Mouse (Mus musculus) brain, embryonic 14.5 days (tissue): Measurements from ENCODE around the gene Bbs4. TPM values are rescaled to one million over a fixed set of nuclear protein-coding genes. Genes with fewer than 3 reads are reported as not detected.
"Not testable (repeated sequence)": the region's sequence is repeated elsewhere in the genome, so short reads cannot be mapped to it uniquely, and the experiment has no call there.

Experiments used
- DNase-seq: peaks from one replicate; pipeline ENCODE4 v3.0.0-alpha.2; 2011; ENCODE audit warnings: low read depth
- CTCF ChIP-seq: fragments of 200-500 bp; IDR thresholded peaks from 2 replicates; pipeline ENCODE4 v1.5.1; 2012; ENCODE audit warnings: inconsistent platforms, mild to moderate bottlenecking, moderate library complexity, borderline replicate concordance; ENCODE audit not compliant: insufficient read depth, insufficient read length; ENCODE audit errors: extremely low read depth
- POLR2A ChIP-seq: fragments of 200-500 bp; IDR thresholded peaks from 2 replicates; pipeline ENCODE4 v1.6.1; 2012; ENCODE audit warnings: mild to moderate bottlenecking, inconsistent platforms, borderline replicate concordance; ENCODE audit not compliant: poor library complexity, insufficient read depth, insufficient read length, severe bottlenecking; ENCODE audit errors: extremely low read depth
- polyA plus RNA-seq: library from polyadenylated mRNA; depleted of rRNA; stranded (reverse); fragments of >200 nt; gene quantifications from 2 replicates; pipeline ENCODE4 v1.2.3, GENCODE M21; 2012; rRNA removed

The Bbs4 gene
- 21.7 and 21.9 TPM in 2 replicates for polyA plus RNA-seq

- TF ChIP-seq CTCF (no peak), POLR2A (peak; percentile 44; the same call in 1 of the 2 replicates)
- DNase-seq, result peak; percentile 95
Measured at GRCm38 (mm10) chr9:59353253-59353639, at the start of gene Bbs4. TSS of gene Bbs4 (minus strand) at chr9:59353508.

DNA sequence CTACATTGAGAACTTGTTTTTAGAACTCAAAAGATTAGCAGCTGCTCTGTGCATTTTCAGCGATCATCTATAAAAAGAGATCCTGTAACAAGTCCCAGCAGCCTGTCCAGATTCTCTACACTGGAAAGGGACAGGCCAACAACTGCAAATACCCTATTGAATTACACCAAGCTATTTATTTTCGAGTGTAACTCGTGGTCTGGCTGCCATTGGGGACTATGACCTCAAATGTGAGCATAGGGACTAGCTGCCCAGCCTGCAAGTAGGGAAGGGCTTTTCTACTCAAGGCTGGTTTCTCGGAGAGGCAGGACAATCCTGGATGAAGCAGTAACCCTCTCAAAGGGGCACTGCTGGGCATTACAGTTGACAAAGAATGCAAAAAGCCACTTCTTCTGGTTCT, 35.8 kb upstream of the Bbs4 start:
- no peak for DNase-seq
- TF ChIP-seq POLR2A (no peak), CTCF (no peak)

GRCm38 (mm10) chr9:59388311-59388710, 35.0 kb upstream of the Bbs4 start:
- TF ChIP-seq POLR2A, result no peak
- no peak for TF ChIP-seq CTCF
- DNase-seq, result no peak

GRCm38 (mm10) chr9:59387461-59387860, 34.2 kb upstream of the Bbs4 start:
- DNase-seq, result no peak
- TF ChIP-seq CTCF, result no peak
- TF ChIP-seq POLR2A, result no peak

DNA sequence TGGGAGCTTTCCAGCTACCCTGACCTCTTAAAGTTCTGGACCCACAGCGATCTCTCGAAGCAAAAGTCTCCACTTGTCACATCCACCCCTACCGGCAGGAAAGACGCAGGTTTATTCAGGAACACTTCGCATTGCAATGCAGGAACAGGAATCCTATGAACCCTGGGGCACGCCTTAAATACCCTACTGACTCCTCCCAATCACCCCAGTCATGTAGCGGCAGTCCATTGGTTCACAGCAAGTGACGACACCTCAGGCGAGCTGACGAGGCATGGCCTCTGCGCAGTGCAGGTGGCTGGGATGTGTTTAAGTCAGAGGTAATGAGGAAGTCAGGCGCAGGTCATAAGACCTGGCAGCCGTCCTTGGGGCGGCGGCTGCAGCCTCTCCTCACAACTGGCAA, 22.3 kb upstream of the Bbs4 start:
- DNase-seq, result no peak
- TF ChIP-seq POLR2A (no peak), CTCF (no peak)

GRCm38 (mm10) chr9:59369646-59370045, 16.3 kb upstream of the Bbs4 start:
- DNase-seq, result no peak

DNA sequence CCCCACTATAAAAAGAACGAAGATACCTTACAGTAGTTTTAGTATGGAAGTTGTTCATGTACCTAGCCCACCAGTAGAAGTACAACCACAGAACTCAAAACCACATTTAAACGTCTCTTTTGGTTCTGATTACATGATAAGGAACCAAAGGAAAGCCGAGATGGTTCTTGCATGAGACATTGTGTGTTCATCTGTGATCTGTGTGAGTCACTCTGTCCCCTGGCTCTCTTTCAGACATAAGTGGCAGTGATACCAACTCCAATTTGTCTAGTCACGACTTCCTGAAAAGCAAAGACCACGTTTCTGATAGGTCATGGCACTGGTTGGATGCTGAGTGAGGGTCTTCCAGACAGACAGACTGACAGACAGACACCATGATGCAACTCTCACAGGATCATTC, 15.9 kb upstream of the Bbs4 start:
- TF ChIP-seq CTCF (no peak), POLR2A (no peak)
- no peak for DNase-seq

More at GRCm38 (mm10) chr9:59369646-59370045, 16.3 kb upstream of the Bbs4 start:
- TF ChIP-seq POLR2A (no peak), CTCF (no peak)

- not testable (repeated sequence) for DNase-seq
Measured at GRCm38 (mm10) chr9:59360487-59360886, 7.2 kb upstream of the Bbs4 start.

GRCm38 (mm10) chr9:59358041-59358440, 4.7 kb upstream of the Bbs4 start:
- DNase-seq, result peak; percentile 6

DNA sequence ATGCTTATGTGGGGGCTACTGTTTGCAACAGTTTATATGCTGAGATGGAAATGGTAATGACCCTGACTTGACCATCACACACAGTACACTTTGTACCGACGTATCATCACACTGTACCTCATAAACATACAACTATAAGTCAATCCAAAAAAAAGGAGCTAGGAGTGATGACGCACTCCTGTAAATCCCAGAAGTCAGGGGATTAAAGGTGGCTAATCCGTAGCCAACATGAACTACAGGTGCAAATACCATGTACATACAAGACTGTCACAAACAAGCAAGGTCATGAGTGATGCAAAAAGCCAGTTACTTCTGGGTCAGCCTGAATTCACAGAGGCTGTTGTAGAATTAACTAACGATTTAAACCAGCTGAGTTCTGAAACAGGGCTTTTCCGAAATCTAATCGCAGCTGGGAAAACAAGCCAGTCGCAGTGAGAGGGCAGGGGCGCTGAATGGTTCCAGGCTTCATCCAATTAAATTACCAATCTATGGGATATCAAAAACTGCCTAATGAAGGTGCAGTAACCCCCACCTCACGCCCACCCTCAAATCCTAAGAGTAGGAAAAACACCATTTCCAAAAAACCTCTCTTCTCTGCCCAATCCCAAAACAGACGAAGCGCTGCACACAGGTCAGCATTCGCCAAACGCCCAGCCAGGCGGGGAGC, 589 bp downstream of the Bbs4 start:
- no peak for TF ChIP-seq POLR2A
- no peak for TF ChIP-seq CTCF
- DNase-seq, result no peak

GRCm38 (mm10) chr9:59346176-59346575, 7.1 kb downstream of the Bbs4 start:
- no peak for DNase-seq
- TF ChIP-seq CTCF (no peak), POLR2A (no peak)

DNA sequence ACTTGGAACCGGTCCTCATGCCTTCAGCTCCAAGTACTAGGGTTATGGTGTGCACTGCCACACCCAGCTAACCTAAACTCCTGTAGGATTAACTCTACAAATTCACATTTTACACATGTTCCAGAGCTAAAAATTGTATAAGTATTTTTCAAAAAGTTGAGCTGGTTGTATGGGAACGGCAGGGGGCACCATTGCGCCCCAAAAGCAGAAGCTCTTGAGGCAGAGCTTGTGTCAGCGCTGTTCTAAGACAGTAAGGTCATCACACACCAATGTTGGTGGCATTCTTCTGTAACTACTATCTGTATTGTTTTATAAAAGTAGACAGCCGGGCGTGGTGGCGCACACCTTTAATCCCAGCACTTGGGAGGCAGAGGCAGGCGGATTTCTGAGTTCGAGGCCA, 13.3 kb downstream of the Bbs4 start:
- peak; percentile 36; the same call in 1 of the 2 replicates for TF ChIP-seq CTCF
- no peak for TF ChIP-seq POLR2A
- peak; percentile 26 for DNase-seq

GRCm38 (mm10) chr9:59339107-59339506, 14.2 kb downstream of the Bbs4 start:
- TF ChIP-seq POLR2A, result no peak
- no peak for TF ChIP-seq CTCF
- DNase-seq, result no peak
